Mouse (Mus musculus) ovary, postnatal 14 days (tissue): ENCODE results near the gene Dctn3.
A peak's percentile ranks its signal among the peaks of the same experiment; 100 is the strongest.
"Not testable (repeated sequence)": the region's sequence is repeated elsewhere in the genome, so short reads cannot be mapped to it uniquely, and the experiment has no call there.

Experiments used
- DNase-seq: peaks from one replicate; pipeline ENCODE4 v3.0.0; 2022; ENCODE audit warnings: low spot score

Gene Dctn3

DNA sequence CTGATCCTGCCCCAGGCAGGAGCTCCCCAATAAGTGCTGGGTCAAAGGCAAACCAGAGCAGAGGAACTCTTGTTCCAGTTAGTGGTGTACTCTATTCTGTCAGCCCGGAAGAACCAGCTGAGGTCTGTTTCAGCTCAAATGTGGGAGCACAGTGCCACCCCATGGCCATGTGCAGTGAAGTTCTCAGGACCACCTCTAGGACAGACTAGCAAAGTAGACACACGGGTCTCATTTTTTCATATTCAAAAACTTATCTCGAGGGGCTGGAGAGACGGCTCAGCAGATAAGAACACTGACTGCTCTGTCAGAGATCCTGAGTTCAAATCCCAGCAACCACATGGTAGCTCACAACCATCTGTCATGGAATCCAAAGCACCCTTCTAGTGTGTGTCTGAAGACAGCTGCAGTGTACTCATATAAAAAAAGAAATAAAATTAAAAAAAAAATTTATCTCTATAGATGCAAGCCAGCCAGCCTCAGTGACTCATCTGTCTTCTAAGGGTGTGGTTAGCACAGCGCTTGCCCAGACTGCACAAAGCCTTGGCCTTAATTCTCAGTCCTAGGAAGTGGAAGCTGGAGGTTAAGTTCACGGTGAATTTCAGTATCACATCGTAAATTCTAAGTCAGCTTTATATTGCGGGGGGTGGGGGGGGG lies 14.8 kb upstream of the Dctn3 start:
- peak; percentile 61 for DNase-seq

DNA sequence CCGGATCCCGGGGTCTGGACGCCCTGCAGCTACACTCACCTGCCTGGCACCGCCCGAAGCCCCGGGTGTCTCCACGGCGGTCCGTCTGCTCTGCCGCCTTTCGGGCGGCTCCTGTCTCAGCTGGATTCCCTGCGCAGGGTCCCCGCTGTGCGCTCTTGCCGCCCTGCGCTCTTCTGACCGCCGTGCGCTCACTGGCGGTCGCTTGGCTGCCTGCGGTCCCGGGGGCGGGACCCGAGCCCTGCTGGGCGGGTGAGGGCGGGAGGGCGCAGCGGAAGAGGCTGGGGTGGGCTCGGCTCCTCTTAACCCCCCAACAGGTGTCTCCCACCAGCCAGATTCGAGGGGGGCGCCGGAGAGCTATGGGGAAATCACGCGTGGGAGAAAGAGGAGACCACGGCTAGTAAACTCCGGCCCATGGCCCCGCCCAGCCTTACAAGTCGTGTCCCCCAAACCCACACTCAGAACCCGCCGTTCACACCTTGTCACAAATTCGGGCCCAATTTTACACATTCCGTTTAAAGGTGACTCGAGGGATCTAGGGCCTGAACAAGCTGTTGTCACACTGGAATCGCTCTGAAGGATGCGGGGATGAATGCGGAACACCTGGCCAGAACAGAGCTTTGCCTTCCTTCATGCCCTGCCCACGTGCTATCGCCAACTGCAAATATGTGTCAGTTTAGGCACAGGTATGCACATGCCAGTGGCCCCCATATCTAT lies 8.2 kb upstream of the Dctn3 start, which contains the start of gene Arid3c:
Gene Arid3c, minus strand, starts transcription at position 91 of the 714 bp plus-strand sequence.
- no peak for DNase-seq

DNA sequence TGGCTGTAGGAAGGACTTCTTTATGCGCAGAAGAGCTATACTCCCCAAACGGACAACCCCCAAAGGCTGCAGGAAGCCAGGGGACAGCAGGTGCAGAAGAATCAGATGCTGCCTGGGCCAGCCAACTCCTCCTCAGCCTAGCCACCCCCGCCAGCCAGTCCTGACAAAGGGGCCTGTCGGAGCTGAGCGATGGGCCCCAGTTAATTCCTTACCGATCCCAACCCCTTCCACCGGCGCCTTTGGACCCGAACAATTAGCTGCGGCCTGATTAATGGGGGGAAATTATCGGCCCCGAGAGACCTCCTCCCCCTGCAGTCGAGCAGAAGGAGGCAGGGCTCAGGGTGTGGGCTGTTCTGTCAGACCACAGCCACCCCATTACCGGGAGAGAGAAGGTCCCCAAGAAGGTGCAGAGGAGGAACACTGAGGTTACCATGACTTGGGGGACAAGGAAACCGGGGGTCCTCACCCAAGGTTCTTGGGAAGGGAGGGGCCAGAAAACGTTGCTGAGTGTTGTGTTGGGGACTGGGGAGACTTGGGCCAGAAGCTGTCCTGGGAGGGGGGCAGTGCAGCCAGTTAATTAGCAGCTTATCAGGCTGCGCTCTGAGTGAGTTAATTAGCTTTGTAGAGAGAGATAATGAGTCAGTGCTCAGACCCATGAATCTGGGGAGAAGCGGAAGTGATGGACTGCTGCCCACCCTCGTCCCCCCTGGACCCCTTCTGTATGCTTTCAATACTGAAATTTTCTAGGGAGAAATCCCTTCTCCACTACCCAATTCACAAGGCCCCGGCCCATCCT lies 4.1 kb upstream of the Dctn3 start:
- DNase-seq, result no peak

DNA sequence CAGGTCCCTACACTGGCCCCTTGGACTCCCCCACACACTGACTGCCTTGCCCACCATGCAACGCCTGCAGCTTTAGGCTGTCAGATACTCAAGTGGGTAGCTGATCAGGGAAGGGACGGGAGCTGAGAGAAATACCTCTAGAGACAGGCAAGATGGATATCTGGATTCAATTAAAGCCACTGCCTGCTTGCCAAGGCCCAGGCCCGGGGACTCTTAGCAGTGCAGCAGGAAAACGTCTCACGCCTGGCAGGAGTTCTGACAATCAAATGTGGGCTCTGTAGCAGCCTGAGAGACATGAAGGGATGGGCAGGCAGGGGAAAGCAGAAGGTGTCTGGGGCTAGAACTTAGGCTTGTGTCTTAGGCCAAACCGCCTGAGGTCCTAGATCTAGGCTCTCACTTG lies 6.1 kb downstream of the Dctn3 start:
- no peak for DNase-seq

DNA sequence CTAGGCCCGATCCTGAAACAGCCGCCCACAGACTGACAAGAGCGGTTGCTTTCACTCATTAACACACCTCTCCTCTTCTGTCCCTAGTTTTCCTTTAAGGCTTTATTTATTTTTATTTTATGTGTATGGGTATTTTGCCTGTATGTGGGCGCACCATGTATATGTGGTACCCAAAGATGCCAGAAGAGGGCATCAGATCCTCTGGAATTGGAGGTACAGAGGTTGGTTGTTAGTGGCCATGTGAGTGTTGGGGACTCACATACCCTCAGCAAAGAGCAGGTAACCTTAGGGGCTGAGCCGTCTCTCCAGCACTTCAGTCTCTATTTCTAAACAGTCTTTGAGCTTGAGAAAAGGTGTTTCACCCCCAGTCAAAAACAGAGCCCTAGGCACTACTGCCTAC lies 7.4 kb downstream of the Dctn3 start:
- no peak for DNase-seq

GRCm38 (mm10) chr4:41715082-41715481 lies 7.9 kb downstream of the Dctn3 start:
- no peak for DNase-seq

GRCm38 (mm10) chr4:41714276-41714675 lies 8.7 kb downstream of the Dctn3 start:
- peak; percentile 50 for DNase-seq

DNA sequence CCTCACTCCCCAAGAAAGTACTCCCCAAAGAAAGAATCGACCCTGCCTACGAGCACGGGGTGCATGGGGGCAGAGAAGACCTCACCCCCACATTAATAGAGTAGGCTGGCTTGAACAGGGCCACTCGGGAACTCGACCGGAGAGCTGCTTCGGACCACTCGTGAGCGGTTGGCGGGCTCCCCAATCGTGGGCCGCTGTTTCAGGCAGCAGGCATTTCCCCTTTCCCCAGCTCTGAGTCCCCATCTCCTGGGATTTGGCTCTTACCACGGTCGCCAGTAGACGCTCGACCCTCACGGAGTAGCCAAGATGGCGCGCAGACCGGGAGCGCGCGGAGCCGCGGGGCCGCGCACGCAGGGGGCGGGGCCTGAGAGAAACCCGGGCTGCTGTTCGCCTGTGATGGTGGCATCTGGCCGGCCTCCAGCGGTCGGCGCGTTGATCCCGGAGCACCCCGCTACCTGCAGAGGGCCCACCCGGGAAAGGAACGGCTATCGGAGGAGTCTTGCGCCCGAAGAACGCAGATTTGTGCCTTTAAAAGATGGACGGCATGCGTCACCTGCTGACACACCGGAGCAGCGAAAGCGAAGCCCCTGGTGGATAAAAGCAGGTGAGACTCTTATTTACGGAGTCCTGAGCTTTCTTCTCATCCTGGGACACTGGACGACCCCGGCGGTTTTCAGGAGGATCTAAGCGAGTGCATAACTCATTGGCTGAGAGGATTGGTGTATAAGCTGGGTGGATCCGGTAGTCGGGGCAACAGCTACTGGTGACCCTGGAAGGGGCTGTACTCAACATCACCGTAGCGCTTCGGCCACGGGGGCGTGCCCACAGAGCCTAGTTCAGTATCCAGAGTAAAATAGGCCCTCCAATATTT lies 9.5 kb downstream of the Dctn3 start, which contains the start of gene Rpp25l:
Gene Rpp25l, minus strand, starts transcription at position 338 of the 871 bp plus-strand sequence.
- DNase-seq, result peak; percentile 75

DNA sequence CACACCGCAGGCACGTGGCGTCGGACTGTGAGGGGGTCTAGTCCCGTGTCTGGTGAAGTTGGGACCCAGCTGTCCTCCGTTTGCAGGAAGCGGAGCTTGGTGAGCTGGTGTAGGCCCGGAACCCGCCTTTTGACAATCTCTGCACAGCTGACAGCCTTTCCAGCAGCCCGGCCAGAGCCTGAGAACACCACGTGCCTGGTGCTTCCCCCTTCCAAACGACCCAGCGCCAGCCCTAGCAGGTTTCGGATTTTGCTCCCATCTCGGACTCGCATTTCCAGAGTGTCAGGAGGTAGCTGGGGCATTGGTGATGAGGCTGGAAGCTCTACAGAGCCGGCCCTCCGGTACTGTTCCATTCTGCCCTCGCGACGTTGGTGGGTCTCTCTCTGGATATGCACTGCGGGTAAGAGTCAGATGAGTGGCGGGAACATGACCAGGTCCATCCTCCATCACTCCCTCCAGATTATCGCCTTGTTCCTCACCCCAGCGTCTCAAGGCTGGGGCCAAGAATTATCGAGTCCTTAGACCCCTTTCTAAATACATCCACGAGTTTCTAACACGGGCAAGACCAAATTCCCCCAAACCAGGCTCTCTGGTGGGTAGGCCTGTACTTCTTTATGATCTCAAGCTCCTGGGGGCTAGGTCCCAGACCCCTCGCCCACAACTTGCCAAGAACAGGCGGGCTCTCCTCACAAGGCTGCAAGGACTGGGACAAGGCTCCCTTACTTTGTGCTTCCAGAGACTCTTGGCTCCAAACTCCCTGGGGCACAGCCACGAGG lies 10.4 kb downstream of the Dctn3 start:
- DNase-seq, result no peak

GRCm38 (mm10) chr4:41711705-41712375 lies 11.1 kb downstream of the Dctn3 start:
- DNase-seq, result no peak

DNA sequence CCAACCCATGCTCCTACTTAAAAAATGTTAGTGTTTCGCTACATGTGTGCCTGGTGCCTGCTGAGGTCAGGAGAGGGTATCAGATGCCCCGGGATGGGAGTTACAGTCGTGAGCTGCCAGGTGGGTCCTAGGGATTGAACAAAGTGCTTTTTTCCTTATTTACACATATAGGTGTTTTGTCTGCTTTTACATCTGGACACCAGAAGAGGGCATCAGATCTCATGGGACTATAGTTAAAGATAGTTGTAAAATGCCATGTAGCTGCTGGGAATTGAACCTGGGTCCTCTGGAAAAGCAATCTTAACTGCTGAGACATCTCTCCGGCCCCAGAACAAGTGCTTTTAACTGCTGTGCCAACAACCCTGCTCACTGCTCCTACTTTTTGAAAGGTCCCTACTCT lies 12.7 kb downstream of the Dctn3 start:
- DNase-seq, result no peak

GRCm38 (mm10) chr4:41708192-41708745 lies 14.7 kb downstream of the Dctn3 start:
- no peak for DNase-seq

DNA sequence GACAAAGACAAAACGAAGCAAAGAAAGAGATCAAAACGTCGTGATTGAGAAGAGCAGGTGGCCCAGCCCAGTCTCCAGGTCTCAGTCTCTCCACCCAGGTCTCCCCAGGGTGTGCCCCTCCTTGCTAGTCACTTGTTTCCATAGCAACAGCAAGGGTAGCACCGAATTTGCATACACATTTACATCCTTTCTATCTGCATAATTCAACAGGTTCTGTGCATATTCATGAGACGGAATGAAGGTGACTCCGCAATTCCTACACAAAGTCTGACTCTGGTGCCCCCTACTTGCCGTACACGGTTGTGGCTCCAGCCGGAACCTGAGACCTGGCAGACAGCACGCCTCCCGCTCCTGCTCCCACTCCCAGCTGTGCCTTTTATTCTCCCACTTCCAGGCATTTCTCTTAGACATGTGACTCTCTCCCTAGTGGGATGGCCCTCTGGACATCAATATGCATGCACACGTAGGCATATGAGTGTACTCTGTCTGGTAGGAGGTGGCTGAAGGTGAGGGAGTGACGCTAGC lies 15.9 kb downstream of the Dctn3 start:
- DNase-seq, result peak; percentile 43

DNA sequence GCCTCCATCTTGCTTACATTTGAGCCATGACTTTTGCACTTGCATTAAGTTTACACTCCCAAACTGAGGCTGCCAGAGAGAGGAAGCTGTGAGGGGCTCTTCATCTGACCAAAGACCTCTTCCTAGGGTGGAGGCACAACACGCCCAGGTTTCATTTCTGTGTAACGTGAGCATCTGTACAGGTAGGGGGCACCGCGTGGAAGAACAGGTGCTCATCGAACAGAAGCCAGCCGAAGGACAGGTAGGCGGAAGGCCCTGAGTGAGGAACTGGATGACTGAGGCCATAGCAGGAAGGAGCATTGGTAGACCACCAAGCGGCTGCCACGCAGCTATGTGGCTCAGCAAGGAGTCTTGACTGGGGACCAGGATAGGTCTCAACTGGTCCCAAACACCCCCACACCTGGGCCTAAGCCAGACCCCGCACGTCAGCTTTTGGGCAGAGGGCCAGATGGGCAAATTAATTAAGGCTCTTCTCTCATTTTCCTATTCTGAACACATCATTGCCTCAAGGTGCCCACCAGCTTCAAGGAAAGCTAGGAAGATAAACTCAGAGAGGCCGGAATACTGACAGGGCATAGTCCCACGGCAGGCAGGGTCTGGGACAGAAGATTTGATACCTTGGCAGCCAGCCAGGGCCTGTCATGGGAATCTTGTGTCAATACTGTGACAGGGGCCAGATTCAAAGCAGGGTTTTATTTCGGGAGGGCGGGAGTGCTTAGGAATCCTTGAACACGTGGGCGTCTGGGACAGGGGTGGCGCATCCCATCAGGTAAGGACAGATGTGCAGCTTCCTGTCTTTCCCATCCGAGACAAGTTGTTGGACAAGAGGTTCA lies 16.8 kb downstream of the Dctn3 start:
- DNase-seq, result no peak

GRCm38 (mm10) chr4:41704651-41705050 lies 18.3 kb downstream of the Dctn3 start:
- DNase-seq, result no peak

- DNase-seq, result not testable (repeated sequence)
Observed at GRCm38 (mm10) chr4:41702226-41702625, 20.7 kb downstream of the Dctn3 start.

- DNase-seq, result not testable (repeated sequence)
Observed at GRCm38 (mm10) chr4:41700224-41700623, 22.7 kb downstream of the Dctn3 start.

- not testable (repeated sequence) for DNase-seq
Observed at GRCm38 (mm10) chr4:41699783-41700182, 23.2 kb downstream of the Dctn3 start, which contains the start of gene Il11ra1. Gene Il11ra1, plus strand, starts transcription at chr4:41699989.
